Mouse (Mus musculus) liver, embryonic 16.5 days (tissue): Measurements from ENCODE around the gene Gm10188. TPM values are rescaled to one million over a fixed set of nuclear protein-coding genes. Genes with fewer than 3 reads are reported as not detected.

ENCODE experiments used
- ATAC-seq: fragments of 200-750 bp; cut with Nextera tagmentation; 2 replicates; pipeline ENCODE4 v1.8.0; 2017; ENCODE audit warnings: low read depth, mild to moderate bottlenecking, moderate number of reproducible peaks, moderate library complexity
- H3K27ac ChIP-seq: fragments of 300-500 bp; sonication (generic); 2 replicates; pipeline ENCODE4 v1.5.1; 2014; ENCODE audit warnings: mild to moderate bottlenecking, low read length
- H3K27me3 ChIP-seq: fragments of 300-500 bp; sonication (generic); 2 replicates; pipeline ENCODE4 v1.6.1; 2014; ENCODE audit warnings: low read depth, low read length, mixed read lengths; ENCODE audit not compliant: control insufficient read depth, insufficient read depth
- H3K36me3 ChIP-seq: fragments of 300-500 bp; sonication (generic); 2 replicates; pipeline ENCODE4 v1.6.1; 2014; ENCODE audit warnings: mild to moderate bottlenecking; ENCODE audit not compliant: control insufficient read depth, insufficient read depth
- H3K4me1 ChIP-seq: fragments of 300-500 bp; sonication (generic); 2 replicates; pipeline ENCODE4 v1.6.1; 2014; ENCODE audit warnings: low read depth, low read length, mixed read lengths; ENCODE audit not compliant: control insufficient read depth
- H3K4me2 ChIP-seq: fragments of 300-500 bp; sonication (generic); 2 replicates; pipeline ENCODE4 v1.6.1; 2014; ENCODE audit warnings: low read depth, low read length, mixed read lengths
- H3K4me3 ChIP-seq: fragments of 300-500 bp; sonication (generic); 2 replicates; pipeline ENCODE4 v1.5.1; 2014; ENCODE audit warnings: low read depth, mild to moderate bottlenecking, low read length
- H3K9ac ChIP-seq: fragments of 300-500 bp; sonication (generic); 2 replicates; pipeline ENCODE4 v1.6.1; 2014; ENCODE audit warnings: low read depth, low read length
- H3K9me3 ChIP-seq: fragments of 300-500 bp; sonication (generic); replicated peaks from 2 replicates; pipeline ENCODE4 v1.6.1; 2016; ENCODE audit warnings: low read length; ENCODE audit not compliant: control insufficient read depth
- WGBS: fragments of 180-500 bp; shearing (Covaris S2); extraction: QIAGEN DNeasy Blood & Tissue Kit; methylation state at CpG from one replicate; pipeline ENCODE4 v1.1.7; 2014; ENCODE audit not compliant: insufficient replicate concordance; 5-methylcytosine and 5-hydroxymethylcytosine counted together
- polyA plus RNA-seq: library from polyadenylated mRNA; unstranded; fragments of >200 nt; fragmentation: Nextera tagmentation; extraction: Ambion mirVana; gene quantifications from 2 replicates; pipeline ENCODE4 v1.2.1, GENCODE M21; 2015

The Gm10188 gene
- polyA plus RNA-seq, 1 experiment from 2014 or later: not detected

GRCm38 (mm10) chr1:132211672-132212071, 17.9 kb downstream of the Gm10188 start:
- Histone ChIP-seq H3K9me3 (no peaks in the 10 kb centered on the region), H3K27me3 (peaks cover 6% of the 10 kb centered on the region), H3K36me3 (no peaks in the 10 kb centered on the region), H3K4me2 (peak overlapping the region; percentile 39; the same call in 1 of the 2 replicates), H3K9ac (no peak overlapping the region), H3K4me1 (peaks cover 4% of the 10 kb centered on the region; the same call in 1 of the 2 replicates), H3K4me3 (no peak overlapping the region), H3K27ac (no peak overlapping the region)
- ATAC-seq: no peak
- 29% methylated on average over 12 of the region's 12 CpGs for WGBS

GRCm38 (mm10) chr1:132210922-132211321, 18.6 kb downstream of the Gm10188 start:
- Histone ChIP-seq H3K27me3 (peaks cover 6% of the 10 kb centered on the region), H3K27ac (no peak overlapping the region), H3K4me3 (no peak overlapping the region), H3K4me2 (no peak overlapping the region), H3K4me1 (peaks cover 4% of the 10 kb centered on the region; the same call in 1 of the 2 replicates), H3K9ac (no peak overlapping the region), H3K36me3 (no peaks in the 10 kb centered on the region), H3K9me3 (no peaks in the 10 kb centered on the region)
- WGBS: 11% methylated on average over 7 of the region's 7 CpGs
- no peak for ATAC-seq

- no peak overlapping the region for H3K9ac ChIP-seq
- H3K36me3 ChIP-seq: no peaks in the 10 kb centered on the region
- H3K4me2 ChIP-seq: no peak overlapping the region
- 59% methylated on average over 10 of the region's 10 CpGs for WGBS
- ATAC-seq: no peak
- peaks cover 4% of the 10 kb centered on the region; the same call in 1 of the 2 replicates for H3K4me1 ChIP-seq
- peaks cover 6% of the 10 kb centered on the region for H3K27me3 ChIP-seq
- no peak overlapping the region for H3K27ac ChIP-seq
- H3K4me3 ChIP-seq: no peak overlapping the region
- H3K9me3 ChIP-seq: no peaks in the 10 kb centered on the region
These were observed 20.2 kb downstream of the Gm10188 start for GRCm38 (mm10) chr1:132209400-132209799.

- no peak overlapping the region for H3K27ac ChIP-seq
- no peaks in the 10 kb centered on the region for H3K36me3 ChIP-seq
- H3K4me2 ChIP-seq: no peak overlapping the region
- peaks cover 4% of the 10 kb centered on the region; the same call in 1 of the 2 replicates for H3K4me1 ChIP-seq
- H3K4me3 ChIP-seq: no peak overlapping the region
- WGBS: 11% methylated on average over 4 of the region's 4 CpGs
- no peaks in the 10 kb centered on the region for H3K9me3 ChIP-seq
- H3K9ac ChIP-seq: no peak overlapping the region
- ATAC-seq: no peak
- peaks cover 6% of the 10 kb centered on the region for H3K27me3 ChIP-seq
These were observed 21.4 kb downstream of the Gm10188 start for GRCm38 (mm10) chr1:132208154-132208553.

- Histone ChIP-seq H3K4me1 (no peaks in the 10 kb centered on the region), H3K9me3 (no peaks in the 10 kb centered on the region), H3K4me2 (no peak overlapping the region), H3K9ac (no peak overlapping the region), H3K36me3 (no peaks in the 10 kb centered on the region), H3K27ac (no peak overlapping the region), H3K27me3 (no peaks in the 10 kb centered on the region; the same call in none of the 2 replicates), H3K4me3 (no peak overlapping the region)
- WGBS: 52% methylated on average over 3 of the region's 3 CpGs
- no peak for ATAC-seq
These were observed 22.7 kb downstream of the Gm10188 start for GRCm38 (mm10) chr1:132206828-132207227.

GRCm38 (mm10) chr1:132205958-132206357, 23.6 kb downstream of the Gm10188 start:
- no peak overlapping the region for H3K4me3 ChIP-seq
- no peak overlapping the region for H3K4me2 ChIP-seq
- H3K9ac ChIP-seq: no peak overlapping the region
- peaks cover 3% of the 10 kb centered on the region for H3K27me3 ChIP-seq
- H3K4me1 ChIP-seq: no peaks in the 10 kb centered on the region
- H3K36me3 ChIP-seq: no peaks in the 10 kb centered on the region
- 20% methylated on average over 5 of the region's 5 CpGs for WGBS
- no peak overlapping the region for H3K27ac ChIP-seq
- ATAC-seq: no peak
- H3K9me3 ChIP-seq: no peaks in the 10 kb centered on the region

- no peak overlapping the region for H3K4me3 ChIP-seq
- no peaks in the 10 kb centered on the region for H3K4me1 ChIP-seq
- no peak overlapping the region for H3K4me2 ChIP-seq
- H3K27me3 ChIP-seq: peaks cover 25% of the 10 kb centered on the region
- H3K9ac ChIP-seq: no peak overlapping the region
- ATAC-seq: no peak
- WGBS: 75% methylated on average over 5 of the region's 5 CpGs
- no peaks in the 10 kb centered on the region for H3K36me3 ChIP-seq
- no peak overlapping the region for H3K27ac ChIP-seq
- no peaks in the 10 kb centered on the region for H3K9me3 ChIP-seq
These were observed 26.8 kb downstream of the Gm10188 start for GRCm38 (mm10) chr1:132202771-132203170.

GRCm38 (mm10) chr1:132201936-132202335, 27.6 kb downstream of the Gm10188 start:
- Histone ChIP-seq H3K9me3 (no peaks in the 10 kb centered on the region), H3K9ac (no peak overlapping the region), H3K4me1 (no peaks in the 10 kb centered on the region), H3K27ac (no peak overlapping the region), H3K36me3 (no peaks in the 10 kb centered on the region), H3K4me2 (no peak overlapping the region), H3K27me3 (peaks cover 28% of the 10 kb centered on the region), H3K4me3 (no peak overlapping the region)
- WGBS: 36% methylated on average over 2 of the region's 2 CpGs
- no peak for ATAC-seq

GRCm38 (mm10) chr1:132201511-132201860, 28.1 kb downstream of the Gm10188 start:
- H3K4me1 ChIP-seq: no peaks in the 10 kb centered on the region
- WGBS: 37% methylated on average over 4 of the region's 4 CpGs
- no peak for ATAC-seq
- no peak overlapping the region for H3K4me3 ChIP-seq
- no peak overlapping the region for H3K4me2 ChIP-seq
- no peaks in the 10 kb centered on the region for H3K9me3 ChIP-seq
- H3K36me3 ChIP-seq: no peaks in the 10 kb centered on the region
- H3K9ac ChIP-seq: no peak overlapping the region
- peaks cover 28% of the 10 kb centered on the region for H3K27me3 ChIP-seq
- no peak overlapping the region for H3K27ac ChIP-seq
